Mouse (Mus musculus): ENCODE results near the gene Nop58.

GRCm38 (mm10) chr1:59668871-59669270 lies 15.9 kb upstream of the Nop58 start:
- no peak for TF ChIP-seq CTCF (conservative IDR thresholded peaks at IDR 0.05; ENCODE audit: insufficient read depth, insufficient read length, low read depth, low read length)
- TF ChIP-seq POLR2A (IDR thresholded peaks at IDR 0.05; ENCODE audit: low read depth, low read length) = no peak
